Mouse (Mus musculus) cerebellum, adult 2 months (tissue): ENCODE measurements around the gene C1qtnf2. TPM values are rescaled to one million over a fixed set of nuclear protein-coding genes. Genes with fewer than 3 reads are reported as not detected.

Source experiments
- DNase-seq, 2 experiments: peaks; one replicate each; pipeline ENCODE4 v3.0.0; 2021
- H3K27ac ChIP-seq: fragments of 200-500 bp; 2 replicates; pipeline ENCODE4 v1.5.1; 2012; ENCODE audit warnings: low read length, control low read depth, inconsistent platforms; ENCODE audit not compliant: insufficient read depth
- H3K27me3 ChIP-seq: fragments of 200-500 bp; 2 replicates; pipeline ENCODE4 v1.6.1; 2012; ENCODE audit warnings: inconsistent platforms, mild to moderate bottlenecking, low read length, moderate library complexity; ENCODE audit not compliant: control insufficient read depth, insufficient read depth
- H3K4me1 ChIP-seq: fragments of 200-500 bp; 2 replicates; pipeline ENCODE4 v1.6.1; 2011; ENCODE audit warnings: low read length; ENCODE audit not compliant: control insufficient read depth, insufficient read depth
- H3K4me3 ChIP-seq: fragments of 200-500 bp; replicated peaks from 2 replicates; pipeline ENCODE3; 2011; ENCODE audit warnings: mild to moderate bottlenecking, low read depth, low read length, control low read depth; ENCODE audit not compliant: insufficient read depth
- CTCF ChIP-seq: fragments of 200-500 bp; IDR thresholded peaks from 2 replicates; pipeline ENCODE4 v1.5.1; 2011; ENCODE audit warnings: low read depth, mild to moderate bottlenecking, control low read depth, low read length, moderate library complexity, borderline replicate concordance; ENCODE audit not compliant: insufficient read depth
- POLR2A ChIP-seq: fragments of 200-500 bp; IDR thresholded peaks from 2 replicates; pipeline ENCODE4 v1.6.1; 2011; ENCODE audit warnings: low read length, control low read depth, borderline replicate concordance; ENCODE audit not compliant: insufficient read depth
- whole genome bisulfite sequencing: fragments of 180-500 bp; shearing (Covaris S2); methylation state at CpG from one replicate; pipeline ENCODE4 v1.1.7; 2018; 5-methylcytosine and 5-hydroxymethylcytosine counted together
- polyA plus RNA-seq: library from polyadenylated mRNA; depleted of rRNA; stranded (reverse); fragments of >200 nt; gene quantifications from 2 replicates; pipeline ENCODE4 v1.2.3, GENCODE M21; 2012

Gene C1qtnf2
- polyA plus RNA-seq, 1 experiment, result 1.8 TPM

DNA sequence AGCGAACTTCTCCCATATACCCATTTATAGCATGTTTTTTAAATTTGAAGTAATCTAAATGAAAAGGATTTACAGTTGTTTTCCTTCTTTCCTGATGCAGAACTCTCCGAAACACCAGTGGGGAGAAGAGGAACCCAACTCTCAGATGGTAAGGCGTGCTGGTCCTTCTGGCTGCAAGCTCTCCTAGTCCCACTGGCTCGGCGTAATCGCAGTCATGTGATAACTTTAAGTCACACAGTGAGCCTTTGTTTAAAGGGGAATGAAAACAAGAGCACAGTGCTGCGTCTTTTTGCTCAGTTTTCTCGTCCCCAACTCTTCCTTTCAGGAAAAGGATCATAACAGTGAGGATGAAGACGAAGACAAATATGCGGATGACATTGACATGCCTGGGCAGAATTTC lies 33.0 kb upstream of the C1qtnf2 start:
- no peaks in the 10 kb centered on the region for H3K27me3 ChIP-seq
- WGBS, result 93% methylated on average over 10 of the region's 10 CpGs
- DNase-seq, result no peak
- TF ChIP-seq POLR2A (no peak), CTCF (no peak)
- H3K4me1 ChIP-seq, result no peaks in the 10 kb centered on the region
- H3K4me3 ChIP-seq, result no peak overlapping the region
- H3K27ac ChIP-seq, result no peak overlapping the region

DNA sequence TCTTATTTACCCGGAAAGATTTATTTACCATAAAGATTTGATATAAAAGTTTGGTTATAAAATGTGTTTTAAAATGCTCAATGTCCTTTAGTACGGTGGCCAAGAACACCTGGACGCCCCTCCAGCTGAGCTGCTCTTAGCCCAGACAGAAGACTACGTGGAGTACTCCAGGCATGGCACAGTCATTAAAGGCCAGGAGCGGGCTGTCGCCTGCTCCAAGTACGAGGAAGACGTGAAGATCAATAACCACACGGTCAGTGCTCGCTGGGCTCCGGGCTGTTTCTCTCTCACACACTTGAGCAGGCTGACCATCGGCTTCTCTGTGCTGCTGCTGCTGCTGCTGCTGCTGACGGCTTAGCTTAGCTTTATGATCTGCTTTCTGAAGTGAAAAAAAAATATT lies 30.9 kb upstream of the C1qtnf2 start:
- H3K27ac ChIP-seq, result no peak overlapping the region
- H3K27me3 ChIP-seq, result no peaks in the 10 kb centered on the region
- WGBS, result 94% methylated on average over 13 of the region's 13 CpGs
- no peak for DNase-seq
- H3K4me3 ChIP-seq, result no peak overlapping the region
- TF ChIP-seq CTCF (no peak), POLR2A (no peak)
- H3K4me1 ChIP-seq, result no peaks in the 10 kb centered on the region; the same call in 1 of the 2 replicates

DNA sequence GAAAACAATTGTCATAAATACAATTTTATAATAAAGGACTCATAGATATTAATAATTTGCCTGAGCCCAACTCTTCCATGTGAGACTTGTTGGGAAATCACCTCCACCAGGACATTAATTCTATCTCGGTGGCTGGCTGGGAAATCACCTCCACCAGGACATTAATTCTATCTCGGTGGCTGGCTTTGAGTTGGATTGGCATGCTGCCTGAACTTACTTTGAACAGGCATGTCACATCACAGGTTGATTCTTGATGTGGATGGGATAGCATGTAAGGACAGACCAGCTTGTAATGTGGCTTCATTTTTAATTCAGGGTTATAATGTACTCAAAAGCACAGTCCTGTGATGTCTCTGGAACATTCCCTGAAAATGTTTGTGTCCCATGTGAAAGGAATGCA lies 24.2 kb upstream of the C1qtnf2 start:
- TF ChIP-seq CTCF, result no peak
- no peak for TF ChIP-seq POLR2A
- no peak overlapping the region for H3K4me3 ChIP-seq
- H3K27ac ChIP-seq, result no peak overlapping the region
- WGBS, result 41% methylated on average over 2 of the region's 2 CpGs
- H3K27me3 ChIP-seq, result no peaks in the 10 kb centered on the region
- no peaks in the 10 kb centered on the region; the same call in 1 of the 2 replicates for H3K4me1 ChIP-seq
- DNase-seq, result no peak

DNA sequence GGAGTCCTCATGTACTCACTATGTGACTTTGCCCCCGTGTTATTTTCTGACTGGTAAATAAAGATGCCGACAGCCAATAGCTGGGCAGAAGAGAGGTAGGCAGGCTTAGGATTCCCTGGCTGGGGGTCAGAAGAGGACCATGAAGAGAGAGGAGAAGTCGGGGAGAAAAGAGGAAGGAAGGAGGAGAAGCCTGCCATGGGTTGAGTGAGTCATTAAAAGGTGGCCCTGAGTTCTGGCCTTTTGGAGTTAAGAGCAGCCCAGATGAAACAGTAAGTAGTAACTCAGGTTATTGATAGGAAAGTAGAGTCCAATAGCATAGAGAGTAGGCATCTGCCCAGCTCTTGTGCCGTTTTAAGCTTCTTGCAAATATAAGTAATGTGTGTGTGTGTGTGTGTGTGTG lies 22.8 kb upstream of the C1qtnf2 start:
- Histone ChIP-seq H3K4me3 (no peak overlapping the region), H3K27ac (no peak overlapping the region), H3K4me1 (no peaks in the 10 kb centered on the region; the same call in 1 of the 2 replicates), H3K27me3 (no peaks in the 10 kb centered on the region)
- no peak for TF ChIP-seq CTCF
- no peak for TF ChIP-seq POLR2A
- 56% methylated on average over 4 of the region's 4 CpGs for WGBS
- DNase-seq, result no peak

DNA sequence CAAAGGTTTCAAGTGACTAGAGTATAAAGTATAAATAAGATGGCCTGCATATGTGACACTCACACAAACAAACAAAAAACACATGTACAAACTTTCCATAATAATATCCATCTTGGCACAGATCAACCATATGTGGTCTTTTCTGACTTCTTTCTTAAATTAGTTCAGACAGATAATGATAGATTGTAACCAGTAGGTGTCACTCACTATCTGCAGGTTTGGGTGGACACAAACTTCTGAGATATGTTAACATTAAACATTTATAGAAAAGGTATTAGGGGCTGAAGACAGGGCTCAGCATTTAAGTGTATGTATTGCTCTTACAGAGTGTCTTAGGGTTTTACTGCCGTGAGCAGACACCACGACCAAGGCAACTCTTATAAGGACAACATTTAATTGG lies 21.8 kb upstream of the C1qtnf2 start:
- Histone ChIP-seq H3K27ac (no peak overlapping the region), H3K4me1 (no peaks in the 10 kb centered on the region; the same call in 1 of the 2 replicates), H3K27me3 (no peaks in the 10 kb centered on the region), H3K4me3 (no peak overlapping the region)
- 76% methylated on average over 2 of the region's 2 CpGs for WGBS
- DNase-seq, result no peak
- no peak for TF ChIP-seq POLR2A
- no peak for TF ChIP-seq CTCF

DNA sequence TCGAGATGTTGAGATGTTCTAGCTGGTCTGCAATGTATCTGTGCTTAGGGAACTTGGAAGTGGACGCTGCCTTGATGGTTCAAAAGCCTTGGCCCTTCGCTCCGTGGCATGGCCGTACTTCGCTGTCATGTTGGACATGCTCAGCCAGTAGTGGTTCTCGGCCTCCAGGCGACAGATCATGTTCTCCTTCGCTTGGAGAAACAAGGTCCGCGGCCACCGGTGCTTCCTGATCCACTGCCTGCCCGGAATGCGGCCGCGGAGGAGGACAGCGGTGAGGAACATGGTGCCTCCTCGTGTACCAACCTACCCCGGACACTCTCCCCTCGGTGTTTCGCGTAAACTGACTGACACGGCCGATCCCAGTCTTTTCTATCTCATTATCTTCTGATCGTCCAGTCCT lies 10.9 kb upstream of the C1qtnf2 start:
- no peak for TF ChIP-seq CTCF
- no peak for TF ChIP-seq POLR2A
- no peaks in the 10 kb centered on the region for H3K27me3 ChIP-seq
- 94% methylated on average over 25 of the region's 25 CpGs for WGBS
- DNase-seq, result no peak
- H3K27ac ChIP-seq, result no peak overlapping the region
- no peaks in the 10 kb centered on the region for H3K4me1 ChIP-seq
- H3K4me3 ChIP-seq, result no peak overlapping the region

DNA sequence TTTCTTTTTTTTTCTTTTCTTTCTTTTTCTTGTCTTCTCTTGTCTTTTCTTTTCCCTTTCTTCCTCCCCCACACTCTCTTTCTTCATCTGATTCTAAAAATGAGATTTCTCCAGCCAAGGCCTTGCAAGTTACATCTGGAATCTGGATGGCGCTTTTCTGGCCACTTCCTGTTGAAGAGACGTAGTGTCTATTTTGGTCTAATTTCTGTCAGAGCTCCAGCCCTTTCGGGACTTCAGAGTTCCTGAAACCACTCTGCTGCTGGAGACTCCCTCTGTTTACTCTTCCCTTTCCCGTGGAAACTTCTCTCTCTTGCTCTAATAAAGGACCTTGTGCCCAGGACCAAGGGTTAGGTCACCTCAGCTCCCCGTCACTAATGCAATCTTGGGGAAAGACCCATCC lies 4.0 kb upstream of the C1qtnf2 start:
- Histone ChIP-seq H3K27me3 (no peaks in the 10 kb centered on the region; the same call in 1 of the 2 replicates), H3K4me1 (no peaks in the 10 kb centered on the region), H3K4me3 (no peak overlapping the region), H3K27ac (no peak overlapping the region)
- DNase-seq, result no peak
- WGBS, result 72% methylated on average over 5 of the region's 5 CpGs
- no peak for TF ChIP-seq CTCF
- TF ChIP-seq POLR2A, result no peak

DNA sequence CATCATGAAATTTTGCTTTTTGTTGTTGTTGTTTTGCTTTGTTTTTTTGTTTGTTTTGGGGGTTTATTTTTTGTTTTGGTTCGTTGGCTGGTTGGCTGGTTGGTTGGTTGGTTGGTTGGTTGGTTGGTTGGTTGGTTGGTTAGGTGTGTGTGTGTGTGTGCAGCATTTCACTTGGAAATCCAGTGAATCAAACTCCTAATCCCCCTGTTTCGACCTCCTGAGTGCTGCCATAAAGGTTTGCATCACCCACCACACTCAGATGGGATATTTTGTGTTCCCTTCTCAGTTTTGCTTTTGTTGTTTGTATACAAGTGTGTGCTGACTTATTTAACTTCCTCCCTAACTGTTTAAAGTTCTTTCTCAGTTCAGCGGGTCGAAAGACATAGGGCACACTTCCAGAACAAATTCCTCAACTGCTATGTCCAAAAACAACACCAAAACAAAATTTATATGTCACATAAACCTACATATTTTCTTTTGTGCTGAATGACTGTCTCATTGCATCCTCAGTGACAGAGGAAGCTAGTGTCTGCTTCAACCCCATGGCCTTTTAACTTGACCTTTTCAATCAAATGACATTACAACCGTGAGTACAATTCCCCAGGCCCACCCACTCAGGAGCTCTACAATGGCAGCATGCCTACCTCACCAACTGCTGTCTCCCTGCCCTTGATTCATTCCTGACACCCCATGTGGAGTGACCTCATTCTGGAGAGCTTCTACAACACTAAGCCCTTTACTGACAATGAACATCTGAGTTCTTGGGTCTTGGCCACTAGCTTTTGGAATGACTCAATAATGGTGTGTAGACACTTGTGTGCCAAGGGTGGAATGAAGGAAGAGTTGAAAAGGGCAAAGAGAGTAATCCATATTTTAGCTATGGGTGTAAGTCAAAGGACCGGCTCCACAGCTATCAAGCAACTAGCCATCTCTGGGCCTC lies 2.9 kb upstream of the C1qtnf2 start:
- H3K27ac ChIP-seq, result no peak overlapping the region

More for the DNA sequence above, 2.9 kb upstream of the C1qtnf2 start:
- Histone ChIP-seq H3K4me1 (no peaks in the 10 kb centered on the region), H3K4me3 (no peak overlapping the region), H3K27me3 (no peaks in the 10 kb centered on the region; the same call in 1 of the 2 replicates)
- no peak for DNase-seq
- WGBS, result 65% methylated on average over 6 of the region's 6 CpGs
- no peak for TF ChIP-seq CTCF
- no peak for TF ChIP-seq POLR2A
